Mouse (Mus musculus): ENCODE measurements around the gene Epha6. TPM values are rescaled to one million over a fixed set of nuclear protein-coding genes. Genes with fewer than 3 reads are reported as not detected.

Gene Epha6
- total RNA-seq (2023), result not detected

GRCm38 (mm10) chr16:60605061-60605831, at the start of gene Epha6:
Gene Epha6 (minus strand): TSS chr16:60605531.

GRCm38 (mm10) chr16:59639102-59639691, 966.1 kb downstream of the Epha6 start, which contains the start of gene Arl6:
Gene Arl6 (minus strand): TSS chr16:59639391.

Measured in CD8-positive naive resting alpha-beta T cell, adult 57 days (primary cell).